Mouse (Mus musculus): ENCODE measurements around the gene Acy3.

- no peak for TF ChIP-seq TCF12 (IDR thresholded peaks at IDR 0.05; ENCODE audit: insufficient read depth, poor library complexity, severe bottlenecking)
- TF ChIP-seq POLR2A (IDR thresholded peaks at IDR 0.05; ENCODE audit: insufficient read length, low read depth), result no peak
- TF ChIP-seq USF1 (IDR thresholded peaks at IDR 0.05; ENCODE audit: low read depth), result no peak
- TF ChIP-seq CEBPB (IDR thresholded peaks at IDR 0.05; ENCODE audit: insufficient read depth, poor library complexity, severe bottlenecking), result no peak
- no peak for TF ChIP-seq MYOD1 (IDR thresholded peaks at IDR 0.05; ENCODE audit: control insufficient read depth in 1 of 3, insufficient read length in 2 of 3, low read depth in 2 of 3)
- TF ChIP-seq MYOG (IDR thresholded peaks at IDR 0.05; ENCODE audit: control insufficient read depth in 1 of 3, insufficient read depth in 1 of 3, insufficient read length in 2 of 3, low read depth in 2 of 3), result no peak
- TF ChIP-seq MAX (IDR thresholded peaks at IDR 0.05; ENCODE audit: low read depth), result no peak
- no peak for TF ChIP-seq POLR2AphosphoS2 (IDR thresholded peaks at IDR 0.05; ENCODE audit: insufficient read length, low read depth)
These were observed 26.7 kb downstream of the Acy3 start for GRCm38 (mm10) chr19:4013066-4013465.

Measured in myocyte (in vitro differentiated cells).